Mouse (Mus musculus) CH12.LX (cell line): ENCODE data around the gene Ascc1. TPM values are rescaled to one million over a fixed set of nuclear protein-coding genes. Genes with fewer than 3 reads are reported as not detected.

ENCODE experiments used
- DNase-seq: peaks from one replicate; pipeline ENCODE4 v3.0.0-alpha.2; 2013; ENCODE audit errors: extremely low read depth
- H3K27ac ChIP-seq: 2 replicates; pipeline ENCODE4 v1.5.1; 2012; ENCODE audit warnings: low read depth, mild to moderate bottlenecking, control low read depth, moderate library complexity; ENCODE audit not compliant: insufficient read depth
- H3K27me3 ChIP-seq: replicated peaks from 2 replicates; pipeline ENCODE3; 2012; ENCODE audit warnings: inconsistent platforms
- H3K36me3 ChIP-seq, 2 experiments: replicated peaks in 1 of 2; 2 replicates each; pipeline versions ENCODE3 to v1.6.1; 2012; ENCODE audit warnings: inconsistent platforms in 1 of 2, low read length in 1 of 2, mild to moderate bottlenecking in 1 of 2, mixed read lengths in 1 of 2, moderate library complexity in 1 of 2; ENCODE audit not compliant: control insufficient read depth in 1 of 2, insufficient read depth in 1 of 2
- H3K4me1 ChIP-seq, 2 experiments: 2 replicates each; pipeline ENCODE4 v1.6.1; 2012; ENCODE audit warnings: inconsistent platforms in 1 of 2, moderate library complexity in 1 of 2; ENCODE audit not compliant: insufficient read depth in 2 of 2, control insufficient read depth in 1 of 2
- H3K4me2 ChIP-seq: 2 replicates; pipeline ENCODE4 v1.6.1; 2012; ENCODE audit warnings: low read depth, mild to moderate bottlenecking, control low read depth; ENCODE audit not compliant: poor library complexity, insufficient read depth, severe bottlenecking
- H3K4me3 ChIP-seq, 3 experiments: fragments of 150-350 bp in 1 of 3; sonication (generic) in 1 of 3; replicated peaks in 1 of 3; 2 replicates each; pipeline versions ENCODE3 to v1.5.1; 2011 to 2012; ENCODE audit warnings: low read depth in 2 of 3, low read length in 2 of 3, mild to moderate bottlenecking in 2 of 3, moderate library complexity in 2 of 3, control low read depth in 1 of 3, improper control_type of control experiment in 1 of 3, inconsistent platforms in 1 of 3, mixed read lengths in 1 of 3; ENCODE audit not compliant: poor library complexity in 1 of 3
- H3K79me2 ChIP-seq: replicated peaks from 2 replicates; pipeline ENCODE4 v1.6.1; 2012; ENCODE audit warnings: mild to moderate bottlenecking, moderate library complexity; ENCODE audit not compliant: control insufficient read depth, poor library complexity, insufficient read depth, severe bottlenecking; ENCODE audit errors: extremely low read depth
- H3K9ac ChIP-seq: 2 replicates; pipeline ENCODE4 v1.6.1; 2012; ENCODE audit warnings: low read depth, mild to moderate bottlenecking, control low read depth, moderate library complexity; ENCODE audit not compliant: insufficient read depth
- H3K9me3 ChIP-seq: replicated peaks from 2 replicates; pipeline ENCODE3; 2012; ENCODE audit warnings: low read length, inconsistent platforms, mixed read lengths
- CHD1 ChIP-seq: IDR thresholded peaks from 2 replicates; pipeline ENCODE4 v1.6.1; 2012; ENCODE audit warnings: low read depth, low read length, improper control_type of control experiment, inconsistent platforms
- CTCF ChIP-seq, 2 experiments: IDR thresholded peaks in 1 of 2; conservative IDR thresholded peaks in 1 of 2; 2 replicates each; pipeline ENCODE4 v1.5.1; 2011 to 2012; ENCODE audit warnings: low read depth in 2 of 2, low read length in 2 of 2, improper control_type of control experiment in 1 of 2, inconsistent platforms in 1 of 2, mild to moderate bottlenecking in 1 of 2, moderate library complexity in 1 of 2
- ELF1 ChIP-seq: IDR thresholded peaks from 2 replicates; pipeline ENCODE4 v1.6.1; 2014; ENCODE audit warnings: low read depth, mild to moderate bottlenecking, inconsistent platforms, low read length, improper control_type of control experiment
- EP300 ChIP-seq: IDR thresholded peaks from 2 replicates; pipeline ENCODE4 v1.6.1; 2011; ENCODE audit warnings: low read length, improper control_type of control experiment
- HCFC1 ChIP-seq: IDR thresholded peaks from 2 replicates; pipeline ENCODE4 v1.6.1; 2012; ENCODE audit warnings: low read depth, mild to moderate bottlenecking, inconsistent platforms, low read length, improper control_type of control experiment
- JUND ChIP-seq: conservative IDR thresholded peaks from 2 replicates; pipeline ENCODE4 v1.6.1; 2011; ENCODE audit warnings: low read depth, low read length, improper control_type of control experiment
- MAZ ChIP-seq: IDR thresholded peaks from 2 replicates; pipeline ENCODE4 v1.6.1; 2012; ENCODE audit warnings: low read depth, mild to moderate bottlenecking, inconsistent platforms, low read length, improper control_type of control experiment, moderate library complexity
- MXI1 ChIP-seq: IDR thresholded peaks from 2 replicates; pipeline ENCODE4 v1.6.1; 2011; ENCODE audit warnings: mild to moderate bottlenecking, low read depth, low read length, improper control_type of control experiment
- NELFE ChIP-seq: IDR thresholded peaks from 2 replicates; pipeline ENCODE4 v1.6.1; 2011; ENCODE audit warnings: low read depth, low read length, improper control_type of control experiment
- NRF1 ChIP-seq: IDR thresholded peaks from 2 replicates; pipeline ENCODE4 v1.6.1; 2014; ENCODE audit warnings: low read depth, mild to moderate bottlenecking, inconsistent platforms, low read length, improper control_type of control experiment, moderate library complexity
- PAX5 ChIP-seq: IDR thresholded peaks from 2 replicates; pipeline ENCODE4 v1.6.1; 2012; ENCODE audit warnings: low read length, inconsistent platforms, mixed read lengths
- POLR2A ChIP-seq: IDR thresholded peaks from 2 replicates; pipeline ENCODE4 v1.6.1; 2011; ENCODE audit warnings: low read depth, mild to moderate bottlenecking, improper control_type of control experiment, low read length
- RCOR1 ChIP-seq: conservative IDR thresholded peaks from 2 replicates; pipeline ENCODE4 v1.6.1; 2012; ENCODE audit warnings: low read depth, mild to moderate bottlenecking, inconsistent platforms, low read length, improper control_type of control experiment
- TBP ChIP-seq: conservative IDR thresholded peaks from 2 replicates; pipeline ENCODE4 v1.6.1; 2011; ENCODE audit warnings: low read depth, low read length, improper control_type of control experiment
- TCF12 ChIP-seq: IDR thresholded peaks from 2 replicates; pipeline ENCODE4 v1.6.1; 2014; ENCODE audit warnings: low read depth, mild to moderate bottlenecking, inconsistent platforms, low read length, improper control_type of control experiment
- UBTF ChIP-seq: IDR thresholded peaks from 2 replicates; pipeline ENCODE4 v1.6.1; 2012; ENCODE audit warnings: low read depth, mild to moderate bottlenecking, inconsistent platforms, low read length, improper control_type of control experiment, moderate library complexity
- dilution Hi-C: fragments of 300-500 bp; cut with MboI; formaldehyde crosslinking; loops from 2 replicates; pipeline ENCODE4 v1.14.3; 2020; ENCODE audit warnings: low sequenced_read_pairs; ENCODE audit not compliant: extremely low pct_unique_long_range_greater_than_20kb, extremely low pct_ligation_motif_present
- in situ Hi-C: fragments of 300-500 bp; cut with MboI; formaldehyde crosslinking; loops from 3 replicates; pipeline ENCODE4 v1.14.3; 2019; ENCODE audit warnings: low sequenced_read_pairs, low pct_ligation_motif_present, low pct_unique_long_range_greater_than_20kb, mixed read lengths
- polyA plus RNA-seq: library from polyadenylated mRNA; unstranded; fragments of >175 nt; gene quantifications from 2 replicates; pipeline ENCODE4 v1.2.1, GENCODE M21; 2012; ENCODE audit warnings: low read depth; ENCODE audit not compliant: insufficient read length
- total RNA-seq, 2 experiments: library from RNA; depleted of rRNA; stranded (reverse); fragments of 300-350 nt in 1 of 2; fragments of >200 nt in 1 of 2; gene quantifications; 2 replicates each; pipeline ENCODE4 v1.2.3; 2012 to 2014

The Ascc1 gene
- total and polyA plus RNA-seq, 3 experiments, result 20.1 to 25.5 (median 25.4) TPM

DNA sequence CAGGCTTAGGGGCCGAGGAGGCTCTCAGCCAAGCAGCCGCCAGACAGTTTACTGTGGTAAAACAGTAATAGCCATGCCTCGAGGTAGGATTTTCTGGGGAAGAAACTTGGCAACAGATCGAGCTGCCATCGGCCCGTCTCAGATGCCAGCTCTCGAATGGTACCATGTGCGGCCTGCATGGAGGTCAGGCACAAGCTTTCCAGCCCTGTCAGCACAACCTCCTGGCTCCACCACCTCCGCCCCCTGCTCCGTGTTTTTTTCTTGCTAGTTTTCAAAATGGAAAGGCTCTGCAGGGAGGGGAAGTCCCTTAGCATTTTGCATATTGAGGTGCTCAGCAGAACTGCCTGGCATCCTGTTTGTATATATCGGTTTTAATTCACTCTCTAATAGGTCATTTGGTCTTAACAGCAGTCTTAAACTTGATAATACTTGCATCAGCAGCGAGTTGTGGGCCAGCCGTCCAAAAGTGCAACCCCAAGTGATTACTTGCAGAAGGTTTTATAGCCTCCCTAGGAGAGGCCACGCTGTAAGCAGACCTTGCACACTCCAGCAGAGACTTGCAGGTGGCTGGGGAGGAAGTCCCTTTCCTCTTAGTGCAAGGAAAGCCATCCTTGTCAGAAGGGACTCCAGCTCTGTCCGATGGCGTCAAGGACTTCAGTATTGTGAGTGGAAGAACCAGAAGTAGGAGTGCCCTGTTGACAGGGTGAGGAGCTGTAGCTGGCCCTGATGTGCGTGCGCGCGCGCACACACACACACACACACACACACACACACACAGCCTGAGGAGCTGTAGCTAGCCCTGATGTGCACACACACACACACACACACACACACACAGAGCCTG is 78.6 kb downstream of the Ascc1 start (continued):
- TF ChIP-seq UBTF (no peak), JUND (no peak; the same call in 1 of the 2 replicates), MXI1 (peak; percentile 37; the same call in 1 of the 2 replicates), TBP (peak; percentile 60; the same call in 1 of the 2 replicates)

DNA sequence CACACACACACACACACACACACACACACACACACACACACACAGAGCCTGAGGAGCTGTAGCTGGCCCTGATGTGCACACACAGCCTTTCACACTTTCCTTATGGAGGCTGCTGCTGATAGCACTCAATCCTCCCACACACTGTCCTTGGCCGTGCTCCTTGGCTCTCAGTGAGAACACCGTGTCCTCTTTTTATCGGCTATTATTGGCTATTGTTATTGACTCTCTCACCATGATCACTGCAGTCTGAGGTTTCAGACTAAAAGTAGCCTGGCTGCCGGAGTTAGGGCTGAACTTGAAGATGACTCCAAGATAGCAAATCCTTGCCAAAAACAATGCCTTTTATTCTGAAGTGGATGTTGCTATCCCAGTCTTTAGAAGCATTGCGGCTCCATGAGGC is 79.3 kb downstream of the Ascc1 start:
- Histone ChIP-seq H3K27me3 (no peaks in the 10 kb centered on the region), H3K4me3 (peak overlapping the region in 1 of 3 experiments; percentile 5), H3K79me2 (no peaks in the 10 kb centered on the region), H3K4me1 (peaks cover 17 to 37% of the 10 kb centered on the region in 2 experiments), H3K9ac (no peak overlapping the region), H3K9me3 (no peaks in the 10 kb centered on the region), H3K36me3 (peaks cover 0 to 11% of the 10 kb centered on the region in 2 experiments), H3K4me2 (peak overlapping the region; percentile 52), H3K27ac (peak overlapping the region; percentile 96)
- DNase-seq, result peak; percentile 13
- in situ Hi-C loops (no loop called here), dilution Hi-C loops (no loop called here)
- TF ChIP-seq HCFC1 (no peak), EP300 (no peak), CTCF (conservative IDR thresholded peaks at IDR 0.05 in 1 of 2, IDR thresholded peaks at IDR 0.05 in 1 of 2; ENCODE audit: low read depth in 2 of 2, low read length in 2 of 2) (no peak), ELF1 (no peak), POLR2A (no peak), MAZ (no peak), RCOR1 (no peak)

DNA sequence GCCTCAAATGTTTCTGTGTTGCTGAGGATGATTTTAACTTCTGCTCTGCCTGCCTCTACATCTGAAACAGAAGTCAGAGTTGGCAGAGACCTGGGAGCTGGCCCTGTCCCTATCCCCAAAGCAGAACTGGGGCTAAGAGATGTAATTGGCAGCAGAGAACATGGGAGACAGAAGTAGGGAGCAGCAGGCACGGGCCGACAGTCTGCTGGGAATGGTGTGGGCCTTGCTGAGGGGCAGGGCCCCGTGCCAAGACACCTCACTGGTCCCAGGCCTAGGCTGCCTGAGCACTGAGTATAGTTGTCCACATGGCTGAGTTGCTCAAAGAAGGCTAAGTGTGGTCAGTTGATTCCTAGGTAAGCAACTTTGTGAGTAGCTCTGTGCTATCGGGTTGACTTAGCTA is 81.5 kb downstream of the Ascc1 start:
- dilution Hi-C loops (no loop called here), in situ Hi-C loops (no loop called here)
- H3K79me2 ChIP-seq, result no peaks in the 10 kb centered on the region
- H3K9ac ChIP-seq, result no peak overlapping the region
- H3K4me1 ChIP-seq, result peaks cover 15 to 32% of the 10 kb centered on the region in 2 experiments
- H3K4me2 ChIP-seq, result no peak overlapping the region
- no peaks in the 10 kb centered on the region for H3K9me3 ChIP-seq
- H3K36me3 ChIP-seq, result peaks cover 0 to 9% of the 10 kb centered on the region in 2 experiments
- no peak for DNase-seq
- no peak overlapping the region for H3K4me3 ChIP-seq
- TF ChIP-seq TCF12 (no peak), NELFE (no peak), NRF1 (no peak), PAX5 (no peak), ELF1 (no peak), CHD1 (no peak)
- H3K27me3 ChIP-seq, result no peaks in the 10 kb centered on the region
- no peak overlapping the region for H3K27ac ChIP-seq
